Mouse (Mus musculus) E14TG2a.4 (cell line): ENCODE results near the gene Nxn.
A peak's percentile ranks its signal among the peaks of the same experiment; 100 is the strongest.

Source experiments
- CTCF ChIP-seq: conservative IDR thresholded peaks from 2 replicates; pipeline ENCODE4 v1.5.1; 2014; ENCODE audit warnings: low read length
- NANOG ChIP-seq: IDR thresholded peaks from 2 replicates; pipeline ENCODE4 v1.6.1; 2014; ENCODE audit warnings: borderline replicate concordance, low read length, mixed read lengths
- POU5F1 ChIP-seq: IDR thresholded peaks from 2 replicates; pipeline ENCODE4 v1.6.1; 2014; ENCODE audit warnings: low read length, borderline replicate concordance

DNA sequence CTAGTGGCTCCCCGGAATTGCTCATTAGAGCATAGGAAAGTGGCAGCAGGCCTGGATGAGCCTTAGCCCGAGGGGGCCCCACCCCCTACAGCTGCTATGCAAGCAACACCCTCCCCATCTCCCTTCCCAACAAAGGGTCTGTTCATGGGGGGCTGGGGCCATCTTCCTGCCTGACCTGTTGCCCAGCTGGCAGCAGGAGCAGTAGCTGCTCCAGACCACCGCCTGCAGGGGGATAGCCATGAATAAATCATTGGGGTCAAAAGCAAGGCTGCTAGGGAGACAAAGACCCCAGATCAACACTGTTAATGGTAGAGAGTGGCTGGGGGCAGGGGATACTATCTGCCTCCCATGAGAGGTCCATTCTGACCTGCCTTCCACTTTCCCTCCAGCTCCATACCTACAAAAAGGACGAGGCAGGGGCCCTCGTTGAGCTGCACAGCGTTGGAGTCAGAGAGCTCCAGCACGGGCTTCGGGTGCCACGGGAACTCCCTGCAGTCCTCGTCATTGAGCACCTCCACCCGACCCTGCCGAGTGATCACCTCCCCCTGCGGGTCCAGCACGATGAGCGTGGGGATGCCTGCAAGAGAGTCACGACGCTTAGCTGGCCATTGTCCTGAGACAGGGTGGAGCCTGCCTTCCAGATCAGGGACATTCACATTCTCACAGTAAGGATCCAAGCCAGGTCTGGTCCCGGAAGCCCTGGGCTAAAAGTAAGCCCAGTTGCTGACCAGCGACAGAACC, 136.2 kb downstream of the Nxn start:
- TF ChIP-seq CTCF (no peak), POU5F1 (no peak), NANOG (peak; percentile 67)
